In the genomic region with DNA sequence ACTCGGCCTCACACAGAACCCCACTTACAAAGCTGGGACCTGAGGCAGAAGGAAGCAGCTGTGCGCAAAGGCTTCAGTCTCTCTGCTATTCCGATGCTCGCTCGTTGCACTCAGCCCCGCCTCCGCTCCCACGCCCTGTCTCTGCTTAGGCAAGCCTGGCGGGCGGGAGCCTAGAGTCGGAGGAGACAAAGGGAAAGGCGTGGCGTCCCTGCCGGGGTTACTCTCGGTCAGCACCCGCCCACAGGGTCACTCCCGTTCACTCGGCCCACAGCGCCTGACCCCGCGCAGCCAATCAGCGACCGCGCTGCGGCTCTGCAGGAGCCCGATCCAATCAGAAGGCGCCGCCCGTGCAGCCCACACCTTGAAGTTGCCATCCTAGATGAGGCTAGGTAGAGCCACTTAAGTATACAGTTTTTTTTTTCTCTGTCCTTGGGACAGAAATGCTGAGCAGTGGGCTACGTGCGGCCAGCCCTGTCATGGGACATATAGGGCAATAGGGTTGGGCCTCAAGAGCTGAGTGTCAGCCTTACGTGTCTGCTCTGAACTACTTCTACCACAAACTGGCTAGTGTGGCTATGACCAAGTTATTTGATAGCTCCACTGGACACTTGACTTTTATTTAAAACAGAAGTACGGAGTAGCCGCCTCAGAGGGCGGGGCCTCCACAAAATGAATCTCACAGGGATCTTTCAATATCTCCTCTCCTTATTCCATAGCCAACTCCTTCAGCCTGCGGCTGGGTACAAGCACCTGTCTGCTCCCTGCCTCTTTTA, we compare ENCODE assay signal across 1 mouse cellular context.
TF ChIP-seq lines count a peak whose summit lies in the region.

No protein-coding gene starts in this region.

TF ChIP-seq in C2C12, 6 proteins besides CTCF, POLR2A, EP300 and RAD21 (continued from another document):
- TF ChIP-seq USF1 (IDR thresholded peaks at IDR 0.05; ENCODE audit: low read depth) (peak; percentile 78), FOSL1 (IDR thresholded peaks at IDR 0.05; ENCODE audit: insufficient read depth, low read length, poor library complexity, severe bottlenecking) (no peak)
